Mouse (Mus musculus) megakaryocyte, adult 5-6 weeks (primary cell): ENCODE data around the gene St6galnac3. TPM values are rescaled to one million over a fixed set of nuclear protein-coding genes. Genes with fewer than 3 reads are reported as not detected.

Source experiments
- ATAC-seq: 2 replicates; pipeline ENCODE4 v1.8.0; 2016; ENCODE audit warnings: mild to moderate bottlenecking, inconsistent platforms; ENCODE audit not compliant: poor library complexity, severe bottlenecking
- total RNA-seq, 2 experiments: library from RNA; stranded (forward) in 1 of 2; stranded (reverse) in 1 of 2; fragments of 153-499, 151-499 nt in 1 of 2; fragments of 221-1000, 200-1000 nt in 1 of 2; gene quantifications; 2 replicates each; pipeline versions ENCODE4 v1.2.3 to v1.2.4; 2015 to 2017

St6galnac3 gene
- total RNA-seq, 2 experiments from 2014 or later = 0.16 to 0.18 TPM

DNA sequence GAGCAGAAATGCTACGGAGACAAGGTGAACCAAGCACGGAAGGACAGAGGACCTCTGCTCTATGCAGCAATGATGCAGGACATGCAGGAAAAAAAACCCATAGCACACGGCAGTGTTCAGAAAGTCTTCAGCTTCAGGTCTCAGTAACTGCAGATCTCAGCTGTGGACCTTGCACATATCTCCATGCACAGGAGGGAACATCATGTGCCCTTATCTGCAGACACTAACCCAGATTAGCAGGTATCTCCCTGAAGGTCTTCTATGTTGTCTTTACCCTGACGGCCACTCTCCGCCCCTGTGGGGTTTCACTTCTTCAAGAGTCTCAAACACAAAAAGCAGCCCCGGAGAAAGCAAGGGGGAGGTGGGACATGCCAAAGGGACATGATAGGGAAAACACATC lies 244.0 kb downstream of the St6galnac3 start:
- ATAC-seq = peak; percentile 28; the same call in 1 of the 2 replicates

DNA sequence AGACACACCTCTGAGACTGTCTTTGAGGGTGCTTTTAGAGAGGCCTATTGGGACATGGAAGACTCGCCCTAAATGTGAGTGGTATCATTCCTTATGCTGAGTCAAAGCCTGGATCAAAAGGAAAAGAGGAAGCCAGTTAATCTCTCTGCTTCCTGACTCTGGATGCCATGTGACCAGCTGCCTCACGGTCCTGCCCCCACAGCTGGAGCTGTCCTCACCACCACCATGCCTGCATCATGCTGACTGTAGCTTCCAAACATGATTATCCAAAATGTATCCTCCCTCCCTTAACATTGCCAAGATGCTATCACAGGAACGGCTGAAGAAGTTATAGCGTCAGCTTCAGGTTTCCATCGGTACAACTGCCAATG lies 244.4 kb downstream of the St6galnac3 start:
- ATAC-seq = peak; percentile 68

DNA sequence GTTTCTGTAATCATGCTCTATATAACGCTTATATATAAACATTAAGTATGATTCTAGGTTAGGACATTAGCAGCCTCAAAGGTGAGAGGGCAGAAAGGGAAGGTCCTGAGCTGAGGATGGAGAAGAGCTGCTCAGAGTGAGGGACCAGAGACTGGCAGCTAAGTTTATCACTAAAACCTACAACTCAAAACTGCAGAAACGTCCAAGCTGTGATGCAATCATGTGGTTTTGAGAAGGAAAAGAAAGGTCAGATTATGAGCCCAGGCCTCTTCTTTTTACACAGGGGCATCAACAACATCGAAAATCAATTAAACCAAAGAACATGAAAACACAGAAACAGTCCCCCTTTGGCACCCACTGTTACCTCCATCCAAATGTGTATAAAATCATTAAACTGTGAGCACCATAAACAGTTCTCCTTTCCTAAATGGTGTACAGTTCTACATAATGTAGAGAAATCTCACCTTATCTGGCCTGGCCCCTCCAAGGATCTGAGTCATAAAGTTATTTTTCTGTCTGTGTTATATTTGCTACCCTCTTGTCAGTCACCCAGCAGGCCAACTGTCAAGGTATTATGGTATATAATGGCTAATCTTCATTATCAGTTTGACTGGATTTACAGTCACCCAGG lies 244.9 kb downstream of the St6galnac3 start:
- peak; percentile 43 for ATAC-seq

DNA sequence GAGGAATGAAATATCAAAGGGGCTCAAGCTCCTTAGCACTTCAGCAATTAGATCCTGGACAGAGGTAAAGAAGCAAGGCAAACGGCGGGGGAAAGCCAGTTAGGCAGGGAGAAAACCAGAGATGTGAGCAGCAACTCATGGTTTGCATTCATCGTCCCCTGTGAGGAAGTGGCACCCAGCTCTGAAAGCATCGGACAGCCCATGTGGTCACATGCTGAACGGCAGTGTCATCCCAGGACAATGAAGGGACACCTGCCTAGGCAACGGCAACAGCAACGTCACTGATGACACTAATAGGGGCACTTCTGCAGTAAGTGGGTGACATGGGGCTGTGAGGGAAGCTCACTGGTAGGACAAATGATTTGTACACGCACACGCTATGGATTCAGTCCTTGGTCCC lies 249.1 kb downstream of the St6galnac3 start:
- no peak for ATAC-seq

DNA sequence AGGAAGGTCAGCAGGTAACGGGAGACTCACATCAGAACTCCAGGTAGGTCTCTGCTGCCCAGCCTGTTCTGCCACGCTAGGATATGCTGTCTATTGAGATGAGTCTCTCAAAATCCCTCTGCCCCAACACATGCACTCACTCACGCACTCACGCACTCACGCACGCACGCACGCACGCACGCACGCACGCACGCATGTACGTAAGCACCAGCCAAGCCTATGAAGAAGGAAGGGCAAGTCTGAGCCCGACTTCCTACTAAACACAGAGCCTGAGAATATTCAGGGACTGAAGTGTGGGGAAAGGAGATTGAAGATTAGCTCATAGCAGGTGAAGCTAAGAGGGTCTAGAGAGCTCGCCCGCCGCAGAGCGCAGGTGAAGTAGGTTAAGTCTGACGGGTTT lies 249.5 kb downstream of the St6galnac3 start:
- no peak for ATAC-seq

DNA sequence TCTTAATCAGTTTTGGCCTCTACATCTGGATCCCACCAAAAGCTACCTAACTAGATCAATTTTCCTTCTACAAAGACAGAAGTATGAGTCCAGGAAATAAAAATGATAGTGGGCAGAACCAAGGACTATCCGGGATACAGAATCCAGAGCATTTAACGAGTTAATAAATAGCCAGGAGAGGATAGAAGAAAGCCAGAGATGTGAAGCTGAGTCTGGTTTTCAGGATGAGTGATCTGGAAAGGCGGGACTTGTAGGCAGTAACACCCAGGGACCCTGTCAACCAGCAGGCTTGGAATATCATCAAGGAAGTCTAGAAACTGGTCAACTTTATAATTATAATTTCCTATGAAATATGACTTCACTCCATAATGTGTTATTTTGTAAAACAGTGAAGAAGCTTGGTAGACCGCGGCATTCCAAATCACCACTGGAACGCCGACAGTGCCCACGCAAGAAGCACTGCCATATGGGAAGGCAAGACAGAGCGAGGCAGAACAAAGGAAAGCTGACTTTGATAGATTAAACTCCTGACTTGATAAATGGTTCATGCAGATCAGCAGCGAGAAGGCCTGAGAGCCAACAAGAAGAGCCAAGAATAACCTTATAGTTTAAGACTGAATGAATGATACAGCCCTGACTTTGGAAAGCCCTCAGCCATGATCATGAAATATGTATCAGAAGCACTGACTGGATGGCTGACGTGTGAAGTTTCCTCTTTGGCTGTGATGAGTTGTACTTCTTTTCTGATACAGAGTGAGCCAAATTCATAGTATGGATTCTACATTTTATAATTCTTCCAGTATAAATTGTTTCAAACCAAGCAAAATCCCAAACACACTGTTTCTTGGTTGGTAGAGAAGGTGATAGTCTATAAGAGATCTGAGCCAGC lies 252.1 kb downstream of the St6galnac3 start:
- ATAC-seq = no peak

DNA sequence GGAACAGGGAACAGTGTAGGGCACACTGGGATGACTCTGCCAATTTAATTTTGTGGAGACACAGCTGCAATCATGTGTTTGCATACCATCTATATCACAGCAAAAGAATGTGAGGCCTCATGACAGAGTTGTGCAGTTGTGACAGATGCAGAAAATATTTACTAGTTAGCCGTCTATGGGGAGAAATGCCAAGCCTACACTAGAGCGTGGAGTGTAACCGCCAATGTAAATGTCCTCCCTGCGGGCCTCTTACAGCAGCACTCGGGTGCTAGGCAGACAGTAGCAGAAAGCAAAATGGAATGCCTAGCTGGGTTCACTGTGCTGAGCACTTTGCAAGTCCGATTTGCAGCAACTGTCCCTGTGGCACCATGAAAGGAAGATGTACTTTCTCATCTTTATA lies 261.1 kb downstream of the St6galnac3 start:
- no peak for ATAC-seq

DNA sequence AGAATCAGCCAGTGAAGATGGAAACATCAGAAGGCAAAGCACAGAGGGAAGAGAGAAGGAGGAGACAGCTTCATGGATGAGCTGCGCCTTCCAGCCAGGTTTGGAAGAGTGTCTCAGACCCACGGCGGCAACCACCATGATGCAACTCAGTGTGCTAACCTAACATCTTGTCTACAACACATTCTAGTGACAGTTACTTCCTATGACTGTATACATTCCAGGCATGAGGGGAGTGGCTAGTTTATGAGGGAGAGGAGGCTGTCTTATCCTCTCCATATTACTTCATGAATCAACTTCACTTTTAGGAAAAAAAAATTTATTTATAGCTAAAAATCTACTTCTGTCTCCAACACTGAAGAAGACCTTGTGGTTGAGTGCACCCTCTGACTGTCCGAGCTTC lies 264.8 kb downstream of the St6galnac3 start:
- ATAC-seq = no peak

DNA sequence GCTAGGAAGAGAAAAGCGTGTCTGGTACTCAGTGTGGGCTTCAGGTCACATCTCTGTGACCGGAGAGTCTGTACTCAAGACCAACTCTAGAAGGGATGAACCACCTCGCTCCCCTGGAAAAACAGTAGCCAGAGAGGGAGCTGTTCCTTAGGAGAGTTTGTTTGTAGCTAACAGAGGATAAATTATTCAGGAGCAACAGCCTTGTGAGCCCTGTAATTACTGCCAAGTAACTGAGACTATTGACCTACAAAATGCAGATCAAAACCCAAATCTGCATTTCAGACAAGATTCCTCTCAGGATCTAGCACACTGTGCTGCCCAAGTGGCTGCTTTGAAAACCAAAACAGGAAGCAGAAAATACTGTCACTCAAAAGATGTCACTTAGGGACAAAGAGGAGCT lies 266.4 kb downstream of the St6galnac3 start:
- no peak for ATAC-seq

DNA sequence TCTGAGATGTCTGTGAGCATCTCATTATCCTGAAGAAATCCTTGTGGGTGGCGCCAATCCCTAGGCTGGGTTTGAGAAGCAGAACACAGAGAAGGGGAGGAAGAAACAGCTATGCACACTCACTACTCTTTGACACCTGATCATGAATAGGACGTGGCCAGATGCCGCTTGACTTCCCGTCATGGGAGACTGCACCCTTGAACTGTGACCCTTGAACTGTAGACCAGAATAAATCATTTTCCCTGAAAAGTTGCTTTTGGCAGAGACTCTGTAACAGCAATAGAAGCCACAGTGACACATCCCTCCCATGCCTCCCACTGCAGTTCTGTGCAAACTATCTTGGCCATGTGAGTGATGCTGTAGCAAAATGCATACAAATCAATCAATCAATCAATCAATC lies 267.3 kb downstream of the St6galnac3 start:
- ATAC-seq = no peak

DNA sequence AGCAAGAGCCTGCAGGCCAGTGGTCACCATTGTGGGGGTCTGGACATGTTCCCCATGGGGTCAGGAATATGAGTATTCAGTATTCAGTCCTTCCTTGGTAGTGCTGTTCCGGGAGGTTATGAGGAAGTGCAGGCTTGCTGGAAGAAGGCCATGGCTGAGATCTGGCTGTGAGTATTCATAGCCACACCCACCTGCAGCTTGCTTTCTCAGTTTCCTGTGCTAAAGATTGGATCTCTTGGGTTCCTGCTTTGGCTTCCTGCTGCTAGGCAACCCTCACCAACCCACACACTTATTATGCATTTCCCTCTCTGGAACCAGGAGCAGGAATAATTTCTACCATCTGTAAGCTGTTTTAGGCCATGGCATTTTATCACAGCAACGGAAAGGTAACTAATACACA lies 267.8 kb downstream of the St6galnac3 start:
- peak; percentile 82 for ATAC-seq

DNA sequence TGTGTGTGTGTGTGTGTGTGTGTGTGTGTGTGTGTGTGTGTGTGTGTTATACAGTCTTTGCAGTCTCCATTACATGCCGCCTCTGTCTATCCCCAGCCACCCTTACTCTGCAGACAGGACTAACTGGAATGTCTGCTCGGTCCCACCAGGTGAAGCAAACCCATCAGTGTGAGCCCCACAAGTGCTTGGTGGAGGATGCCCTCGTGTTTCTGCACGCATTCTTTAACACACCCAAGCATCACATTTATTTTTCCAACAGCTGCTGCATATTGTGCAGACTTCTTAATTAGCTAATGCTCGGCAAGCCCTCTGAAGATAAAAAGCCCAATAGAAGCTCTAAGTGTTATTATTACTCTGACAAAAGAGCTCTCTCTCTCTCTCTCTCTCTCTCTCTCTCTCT lies 268.7 kb downstream of the St6galnac3 start:
- no peak for ATAC-seq

DNA sequence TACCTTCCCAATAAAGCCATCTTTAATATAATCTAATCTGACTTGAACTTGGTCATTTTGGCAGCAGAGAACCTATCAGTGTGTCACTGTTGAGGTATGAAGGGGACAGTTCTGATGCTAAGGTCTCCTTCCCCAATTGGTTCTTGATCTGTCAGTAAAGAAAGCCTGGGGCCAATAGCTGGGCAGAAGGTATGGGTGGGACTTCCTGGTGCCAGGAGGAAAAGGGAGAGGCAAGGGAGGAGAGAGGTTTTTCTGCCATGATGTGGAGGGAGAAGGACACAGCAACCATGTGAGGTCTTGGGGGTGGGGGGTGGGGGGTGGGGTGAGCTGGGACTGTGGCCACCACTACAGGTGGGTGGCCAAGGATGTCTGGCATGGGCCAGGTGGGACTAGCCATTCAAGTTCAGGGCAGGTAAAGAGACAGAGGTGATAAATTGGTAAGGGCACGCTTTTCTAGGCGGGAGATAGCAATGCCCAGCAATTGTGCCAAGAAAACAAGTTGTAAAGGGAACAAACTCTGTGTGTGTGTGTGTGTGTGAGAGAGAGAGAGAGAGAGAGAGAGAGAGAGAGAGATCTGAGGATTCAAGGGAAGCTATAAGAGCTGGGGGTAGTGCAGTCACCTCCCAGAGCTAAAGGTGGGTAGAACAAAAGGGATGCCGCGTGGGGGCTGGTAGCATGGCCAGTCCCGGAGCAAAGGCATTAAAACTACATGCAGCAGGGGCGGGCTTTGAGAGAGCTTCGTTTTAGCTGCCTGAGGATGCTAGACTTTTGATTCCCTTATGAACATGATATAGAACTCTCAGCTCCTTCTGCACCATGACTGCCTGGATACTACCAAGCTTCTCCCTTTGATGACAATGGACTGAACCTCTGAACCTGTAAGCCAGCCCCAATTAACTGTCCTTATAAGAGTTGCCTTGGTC lies 271.6 kb downstream of the St6galnac3 start:
- no peak for ATAC-seq

DNA sequence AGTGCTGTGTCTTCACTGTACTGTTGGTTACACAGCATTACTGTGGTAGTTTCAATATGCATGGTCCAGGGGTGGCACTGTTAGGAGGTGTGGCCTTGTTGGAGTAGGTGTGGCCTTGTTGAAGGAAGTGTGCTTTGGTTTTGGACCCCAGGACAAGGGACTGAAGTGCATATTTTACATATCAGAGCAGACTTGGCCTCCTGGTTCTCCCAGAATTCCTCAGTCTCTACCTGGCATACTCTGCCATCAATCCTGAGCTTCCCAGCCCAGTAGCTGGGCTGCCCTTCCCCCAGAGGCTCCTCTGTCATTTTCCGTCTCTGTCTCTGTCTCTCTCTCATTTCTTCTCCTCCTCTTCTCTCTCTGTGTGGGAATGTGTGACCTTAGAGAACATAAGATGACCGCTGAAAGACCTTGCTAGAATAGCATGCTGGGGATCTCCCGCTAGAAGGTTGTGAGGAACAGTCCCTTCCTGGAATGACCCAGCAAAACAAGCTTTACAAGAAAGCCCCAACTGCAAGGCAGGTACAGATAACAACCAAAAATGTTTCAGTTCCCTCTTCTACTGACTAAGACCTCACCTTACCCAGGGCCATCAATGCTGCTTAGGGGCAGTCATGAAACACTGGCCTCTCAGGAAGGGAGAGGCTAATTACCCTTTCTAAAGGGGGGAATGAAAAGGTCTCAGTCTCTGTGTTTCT lies 272.5 kb downstream of the St6galnac3 start:
- no peak for ATAC-seq

DNA sequence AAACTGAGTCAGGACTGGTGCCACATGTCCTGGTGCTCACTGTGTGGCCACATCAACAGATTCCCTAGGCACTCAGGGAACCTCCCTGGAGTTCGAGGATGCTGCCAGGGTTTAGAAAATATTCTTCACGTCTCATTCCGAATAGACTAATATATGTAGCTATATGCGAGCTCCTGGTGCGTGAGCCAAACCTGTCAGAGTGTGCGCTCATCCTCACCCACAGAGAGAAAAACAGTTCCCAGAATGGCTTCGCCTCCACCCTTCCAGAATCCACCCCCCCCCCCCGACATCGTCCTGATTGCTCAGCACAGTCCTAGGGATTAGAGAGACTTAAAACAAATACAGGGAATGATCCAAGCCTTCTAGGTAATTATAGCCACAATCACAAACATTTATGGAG lies 283.6 kb downstream of the St6galnac3 start:
- no peak for ATAC-seq

DNA sequence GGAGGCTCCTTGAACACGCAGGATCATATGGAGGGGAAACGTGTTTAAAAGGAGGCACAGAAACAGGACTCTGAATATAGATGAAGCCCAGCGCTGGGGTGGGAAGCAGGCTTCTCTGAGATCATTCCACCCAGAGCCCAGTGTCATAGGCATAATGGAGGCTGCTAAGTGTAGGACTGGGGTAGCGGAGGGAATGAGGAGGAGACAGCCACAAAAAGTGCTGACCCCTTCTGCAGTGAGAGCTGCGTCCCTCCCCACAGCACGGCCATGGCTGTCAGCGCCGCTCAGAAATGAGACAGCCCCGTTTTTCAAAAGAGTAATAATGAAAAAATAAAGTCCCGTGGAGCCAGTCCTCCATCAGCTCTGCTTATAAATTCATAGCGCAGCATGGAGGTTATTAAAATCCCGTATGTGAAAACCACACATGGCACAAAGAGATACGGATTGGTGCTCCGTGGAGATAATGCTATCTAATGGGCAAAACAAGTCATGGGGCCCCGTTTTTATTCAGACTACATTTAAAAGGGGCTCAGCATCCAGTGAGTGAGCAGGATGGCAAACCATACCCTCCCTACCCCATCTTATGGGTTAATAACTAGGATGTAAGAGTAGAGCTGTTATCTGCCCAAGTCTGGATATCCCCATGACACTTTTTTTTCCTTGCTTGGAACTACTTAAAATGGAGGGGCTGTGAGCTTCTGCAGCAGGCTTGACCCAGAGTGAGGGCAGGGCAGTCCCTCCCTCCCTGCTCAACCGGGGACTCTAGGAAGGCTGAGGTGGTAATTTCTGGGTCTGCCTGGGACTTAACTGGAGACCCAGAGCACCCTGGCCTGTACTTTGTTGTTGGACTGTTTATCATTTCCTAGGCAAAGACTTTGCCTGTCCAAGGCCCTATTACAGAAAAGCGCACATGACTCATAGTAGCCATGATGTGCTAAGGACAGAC lies 288.6 kb downstream of the St6galnac3 start:
- ATAC-seq = no peak

DNA sequence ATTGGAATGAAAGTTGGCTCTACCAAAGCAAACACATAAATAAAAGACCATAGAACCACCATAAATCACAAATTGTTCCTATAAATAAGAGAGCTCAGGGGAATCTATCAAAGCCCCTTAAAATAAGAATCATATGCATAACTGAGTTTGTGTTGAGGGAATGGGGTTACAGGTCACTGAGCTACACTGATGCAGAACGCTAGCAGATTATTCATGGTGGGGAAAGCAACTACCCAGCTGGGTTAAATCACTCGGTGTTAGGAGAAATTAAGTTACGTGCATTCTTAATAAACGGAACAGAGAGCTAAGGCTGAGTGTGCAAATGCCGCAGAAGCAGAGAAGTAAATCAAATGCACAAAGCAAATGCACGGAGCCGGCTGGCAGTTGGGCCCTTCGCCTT lies 292.0 kb downstream of the St6galnac3 start:
- ATAC-seq = no peak

DNA sequence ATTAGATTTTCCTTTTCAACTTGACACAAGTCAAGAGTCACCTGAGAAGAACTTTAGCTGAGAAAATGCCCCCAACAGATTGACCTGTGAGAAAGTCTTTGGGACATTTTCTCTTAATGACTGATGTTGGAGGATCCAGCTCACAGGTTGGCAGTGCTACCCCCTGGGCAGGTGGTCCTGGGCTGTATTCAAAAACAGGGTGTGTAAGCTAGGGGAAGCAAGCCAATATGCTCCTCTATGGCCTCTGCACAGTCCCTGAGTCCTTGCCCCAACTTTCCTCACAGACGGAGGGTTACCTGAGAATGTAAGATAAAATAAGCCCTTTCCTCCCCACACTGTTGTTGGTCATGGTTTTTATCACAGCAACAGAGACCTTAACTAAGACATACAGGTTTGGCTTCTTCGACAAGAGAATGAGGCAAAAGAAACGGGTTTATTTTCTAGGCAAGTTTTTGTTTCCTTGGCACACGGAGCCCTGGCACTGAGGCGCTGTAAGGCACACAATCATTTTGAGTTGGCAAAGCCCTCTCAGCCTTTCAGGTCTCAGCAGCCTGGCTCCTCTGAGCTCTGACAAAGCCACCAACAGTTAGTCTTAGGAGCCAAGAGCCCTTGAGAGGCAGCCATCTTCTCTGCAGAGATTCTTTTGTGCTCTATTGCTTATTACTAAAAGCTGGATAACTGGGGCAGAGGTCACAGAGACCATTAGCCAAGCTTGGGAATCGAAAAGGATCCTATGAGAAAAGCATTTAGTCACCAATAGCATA lies 292.7 kb downstream of the St6galnac3 start:
- ATAC-seq = no peak

DNA sequence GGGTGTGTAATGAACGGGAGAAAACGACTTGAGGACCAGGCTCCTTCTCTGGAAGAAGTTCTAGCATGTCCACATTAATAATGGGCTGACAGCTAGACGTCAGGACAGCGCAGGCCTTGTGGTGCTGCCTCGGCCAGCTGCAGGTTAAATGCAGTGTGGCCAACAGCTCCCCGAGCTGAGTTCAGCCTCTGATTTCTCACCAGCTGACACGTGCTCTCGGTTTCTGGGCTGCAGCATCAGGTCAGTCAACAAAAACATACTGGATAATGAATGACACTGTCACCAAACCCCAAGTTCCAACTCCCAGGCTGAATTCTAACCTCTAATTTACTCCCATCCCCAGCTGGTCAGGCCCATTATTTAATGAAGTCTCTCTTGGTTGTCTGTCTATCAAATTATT lies 295.1 kb downstream of the St6galnac3 start:
- ATAC-seq = no peak
